Mouse (Mus musculus) CH12.LX (cell line): ENCODE results near the gene Hist1h4f. TPM values are rescaled to one million over a fixed set of nuclear protein-coding genes. Genes with fewer than 3 reads are reported as not detected.
"Not testable (repeated sequence)": the region's sequence is repeated elsewhere in the genome, so short reads cannot be mapped to it uniquely, and the experiment has no call there.

Experiments
- DNase-seq: peaks from one replicate; pipeline ENCODE4 v3.0.0-alpha.2; 2013; ENCODE audit errors: extremely low read depth
- H3K27ac ChIP-seq: 2 replicates; pipeline ENCODE4 v1.5.1; 2012; ENCODE audit warnings: low read depth, mild to moderate bottlenecking, control low read depth, moderate library complexity; ENCODE audit not compliant: insufficient read depth
- H3K27me3 ChIP-seq: replicated peaks from 2 replicates; pipeline ENCODE3; 2012; ENCODE audit warnings: inconsistent platforms
- H3K36me3 ChIP-seq, 2 experiments: replicated peaks in 1 of 2; 2 replicates each; pipeline versions ENCODE3 to v1.6.1; 2012; ENCODE audit warnings: inconsistent platforms in 1 of 2, low read length in 1 of 2, mild to moderate bottlenecking in 1 of 2, mixed read lengths in 1 of 2, moderate library complexity in 1 of 2; ENCODE audit not compliant: control insufficient read depth in 1 of 2, insufficient read depth in 1 of 2
- H3K4me1 ChIP-seq, 2 experiments: 2 replicates each; pipeline ENCODE4 v1.6.1; 2012; ENCODE audit warnings: inconsistent platforms in 1 of 2, moderate library complexity in 1 of 2; ENCODE audit not compliant: insufficient read depth in 2 of 2, control insufficient read depth in 1 of 2
- H3K4me2 ChIP-seq: 2 replicates; pipeline ENCODE4 v1.6.1; 2012; ENCODE audit warnings: low read depth, mild to moderate bottlenecking, control low read depth; ENCODE audit not compliant: poor library complexity, insufficient read depth, severe bottlenecking
- H3K4me3 ChIP-seq, 3 experiments: fragments of 150-350 bp in 1 of 3; sonication (generic) in 1 of 3; replicated peaks in 1 of 3; 2 replicates each; pipeline versions ENCODE3 to v1.5.1; 2011 to 2012; ENCODE audit warnings: low read depth in 2 of 3, low read length in 2 of 3, mild to moderate bottlenecking in 2 of 3, moderate library complexity in 2 of 3, control low read depth in 1 of 3, improper control_type of control experiment in 1 of 3, inconsistent platforms in 1 of 3, mixed read lengths in 1 of 3; ENCODE audit not compliant: poor library complexity in 1 of 3
- H3K79me2 ChIP-seq: replicated peaks from 2 replicates; pipeline ENCODE4 v1.6.1; 2012; ENCODE audit warnings: mild to moderate bottlenecking, moderate library complexity; ENCODE audit not compliant: control insufficient read depth, poor library complexity, insufficient read depth, severe bottlenecking; ENCODE audit errors: extremely low read depth
- H3K9ac ChIP-seq: 2 replicates; pipeline ENCODE4 v1.6.1; 2012; ENCODE audit warnings: low read depth, mild to moderate bottlenecking, control low read depth, moderate library complexity; ENCODE audit not compliant: insufficient read depth
- H3K9me3 ChIP-seq: replicated peaks from 2 replicates; pipeline ENCODE3; 2012; ENCODE audit warnings: low read length, inconsistent platforms, mixed read lengths
- BHLHE40 ChIP-seq: IDR thresholded peaks from 2 replicates; pipeline ENCODE4 v1.6.1; 2011; ENCODE audit warnings: mild to moderate bottlenecking, low read depth, low read length, improper control_type of control experiment
- CHD1 ChIP-seq: IDR thresholded peaks from 2 replicates; pipeline ENCODE4 v1.6.1; 2012; ENCODE audit warnings: low read depth, low read length, improper control_type of control experiment, inconsistent platforms
- CTCF ChIP-seq, 2 experiments: IDR thresholded peaks in 1 of 2; conservative IDR thresholded peaks in 1 of 2; 2 replicates each; pipeline ENCODE4 v1.5.1; 2011 to 2012; ENCODE audit warnings: low read depth in 2 of 2, low read length in 2 of 2, improper control_type of control experiment in 1 of 2, inconsistent platforms in 1 of 2, mild to moderate bottlenecking in 1 of 2, moderate library complexity in 1 of 2
- E2F4 ChIP-seq: IDR thresholded peaks from 2 replicates; pipeline ENCODE4 v1.6.1; 2011; ENCODE audit warnings: low read depth, low read length, improper control_type of control experiment; ENCODE audit not compliant: insufficient replicate concordance
- ELF1 ChIP-seq: IDR thresholded peaks from 2 replicates; pipeline ENCODE4 v1.6.1; 2014; ENCODE audit warnings: low read depth, mild to moderate bottlenecking, inconsistent platforms, low read length, improper control_type of control experiment
- HCFC1 ChIP-seq: IDR thresholded peaks from 2 replicates; pipeline ENCODE4 v1.6.1; 2012; ENCODE audit warnings: low read depth, mild to moderate bottlenecking, inconsistent platforms, low read length, improper control_type of control experiment
- IRF4 ChIP-seq: IDR thresholded peaks from 2 replicates; pipeline ENCODE4 v1.6.1; 2014; ENCODE audit warnings: low read depth, mild to moderate bottlenecking, inconsistent platforms, low read length, improper control_type of control experiment
- JUND ChIP-seq: conservative IDR thresholded peaks from 2 replicates; pipeline ENCODE4 v1.6.1; 2011; ENCODE audit warnings: low read depth, low read length, improper control_type of control experiment
- KAT2A ChIP-seq: IDR thresholded peaks from 2 replicates; pipeline ENCODE4 v1.6.1; 2012; ENCODE audit warnings: low read length, improper control_type of control experiment, inconsistent platforms; ENCODE audit not compliant: insufficient replicate concordance
- MAX ChIP-seq: IDR thresholded peaks from 2 replicates; pipeline ENCODE4 v1.6.1; 2011; ENCODE audit warnings: low read length, improper control_type of control experiment
- NELFE ChIP-seq: IDR thresholded peaks from 2 replicates; pipeline ENCODE4 v1.6.1; 2011; ENCODE audit warnings: low read depth, low read length, improper control_type of control experiment
- NRF1 ChIP-seq: IDR thresholded peaks from 2 replicates; pipeline ENCODE4 v1.6.1; 2014; ENCODE audit warnings: low read depth, mild to moderate bottlenecking, inconsistent platforms, low read length, improper control_type of control experiment, moderate library complexity
- POLR2A ChIP-seq: IDR thresholded peaks from 2 replicates; pipeline ENCODE4 v1.6.1; 2011; ENCODE audit warnings: low read depth, mild to moderate bottlenecking, improper control_type of control experiment, low read length
- POLR2AphosphoS2 ChIP-seq: IDR thresholded peaks from 2 replicates; pipeline ENCODE4 v1.6.1; 2011; ENCODE audit warnings: low read depth, low read length, improper control_type of control experiment
- RAD21 ChIP-seq: IDR thresholded peaks from 2 replicates; pipeline ENCODE4 v1.6.1; 2011; ENCODE audit warnings: low read depth, mild to moderate bottlenecking, low read length, improper control_type of control experiment, moderate library complexity
- RCOR1 ChIP-seq: conservative IDR thresholded peaks from 2 replicates; pipeline ENCODE4 v1.6.1; 2012; ENCODE audit warnings: low read depth, mild to moderate bottlenecking, inconsistent platforms, low read length, improper control_type of control experiment
- SIN3A ChIP-seq: IDR thresholded peaks from 2 replicates; pipeline ENCODE4 v1.6.1; 2012; ENCODE audit warnings: low read length, improper control_type of control experiment, inconsistent platforms
- SMC3 ChIP-seq: IDR thresholded peaks from 2 replicates; pipeline ENCODE4 v1.6.1; 2011; ENCODE audit warnings: low read depth, low read length, improper control_type of control experiment
- TBP ChIP-seq: conservative IDR thresholded peaks from 2 replicates; pipeline ENCODE4 v1.6.1; 2011; ENCODE audit warnings: low read depth, low read length, improper control_type of control experiment
- TCF12 ChIP-seq: IDR thresholded peaks from 2 replicates; pipeline ENCODE4 v1.6.1; 2014; ENCODE audit warnings: low read depth, mild to moderate bottlenecking, inconsistent platforms, low read length, improper control_type of control experiment
- UBTF ChIP-seq: IDR thresholded peaks from 2 replicates; pipeline ENCODE4 v1.6.1; 2012; ENCODE audit warnings: low read depth, mild to moderate bottlenecking, inconsistent platforms, low read length, improper control_type of control experiment, moderate library complexity
- ZC3H11A ChIP-seq: IDR thresholded peaks from 2 replicates; pipeline ENCODE4 v1.6.1; 2012; ENCODE audit warnings: low read depth, mild to moderate bottlenecking, inconsistent platforms, low read length, improper control_type of control experiment
- ZMIZ1 ChIP-seq: IDR thresholded peaks from 2 replicates; pipeline ENCODE4 v1.6.1; 2012; ENCODE audit warnings: low read depth, mild to moderate bottlenecking, inconsistent platforms, low read length, improper control_type of control experiment
- dilution Hi-C: fragments of 300-500 bp; cut with MboI; formaldehyde crosslinking; loops from 2 replicates; pipeline ENCODE4 v1.14.3; 2020; ENCODE audit warnings: low sequenced_read_pairs; ENCODE audit not compliant: extremely low pct_unique_long_range_greater_than_20kb, extremely low pct_ligation_motif_present
- in situ Hi-C: fragments of 300-500 bp; cut with MboI; formaldehyde crosslinking; loops from 3 replicates; pipeline ENCODE4 v1.14.3; 2019; ENCODE audit warnings: low sequenced_read_pairs, low pct_ligation_motif_present, low pct_unique_long_range_greater_than_20kb, mixed read lengths
- polyA plus RNA-seq: library from polyadenylated mRNA; unstranded; fragments of >175 nt; gene quantifications from 2 replicates; pipeline ENCODE4 v1.2.1, GENCODE M21; 2012; ENCODE audit warnings: low read depth; ENCODE audit not compliant: insufficient read length
- total RNA-seq, 2 experiments: library from RNA; depleted of rRNA; stranded (reverse); fragments of 300-350 nt in 1 of 2; fragments of >200 nt in 1 of 2; gene quantifications; 2 replicates each; pipeline ENCODE4 v1.2.3; 2012 to 2014

The Hist1h4f gene
- total RNA-seq (2012; rRNA removed) (4,390 and 4,902 TPM in 2 replicates), total RNA-seq (2014; rRNA removed) (17.8 and 27.1 TPM in 2 replicates), polyA plus RNA-seq (4.0 and 9.0 TPM in 2 replicates)

DNA sequence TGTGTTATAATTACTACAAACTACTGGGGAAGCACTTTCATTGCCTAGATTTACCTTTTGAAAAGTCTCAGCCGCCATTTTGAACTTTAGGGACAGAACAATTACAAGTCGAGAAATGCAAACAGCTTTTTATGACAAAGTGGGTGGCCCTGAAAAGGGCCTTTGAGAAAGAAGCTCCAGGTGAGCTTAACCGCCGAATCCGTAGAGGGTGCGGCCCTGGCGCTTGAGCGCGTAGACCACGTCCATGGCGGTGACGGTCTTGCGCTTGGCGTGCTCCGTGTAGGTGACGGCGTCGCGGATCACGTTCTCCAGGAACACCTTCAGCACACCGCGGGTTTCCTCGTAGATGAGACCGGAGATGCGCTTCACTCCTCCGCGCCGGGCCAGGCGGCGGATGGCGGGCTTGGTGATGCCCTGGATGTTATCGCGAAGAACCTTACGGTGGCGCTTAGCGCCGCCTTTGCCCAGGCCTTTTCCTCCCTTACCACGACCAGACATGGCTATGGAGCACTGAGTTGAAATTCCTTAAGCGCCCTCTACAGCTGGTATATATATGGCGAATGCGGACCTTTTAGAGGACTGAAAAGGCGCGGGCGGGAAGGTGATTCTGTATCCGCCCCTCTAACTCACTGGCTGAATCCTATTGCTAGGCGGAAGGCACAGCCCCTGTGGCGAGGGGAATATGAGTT, at the start of gene Hist1h4f:
TSS of gene Hist1h4f (minus strand) at position 503 of the 689 bp plus-strand sequence.
- H3K27me3 ChIP-seq, H3K9me3 ChIP-seq, H3K36me3 ChIP-seq, H3K79me2 ChIP-seq, dilution Hi-C loops: not testable (repeated sequence)
- H3K4me1 ChIP-seq, result peaks cover 4 to 21% of the 10 kb centered on the region in 2 experiments; a peak in 3 of 4 replicates
- peak within 1 kb of the TSS; percentile 29 to 55 (median 30) for H3K4me3 ChIP-seq
- in situ Hi-C loops, result loop anchor here (25.0 kb wide), 1 partner anchor 1814 kb away; the partner anchor contains the start of gene Hist1h4j
- peak; percentile 95 for DNase-seq
- H3K27ac ChIP-seq, result peak within 1 kb of the TSS; percentile 98
- peak within 1 kb of the TSS; percentile 84 for H3K4me2 ChIP-seq
- H3K9ac ChIP-seq, result peak within 1 kb of the TSS; percentile 91
- TF ChIP-seq TBP (peak; percentile 98), RCOR1 (peak; percentile 98), UBTF (peak; percentile 94), MAX (peak; percentile 56; the same call in 1 of the 2 replicates), CTCF (conservative IDR thresholded peaks at IDR 0.05 in 1 of 2, IDR thresholded peaks at IDR 0.05 in 1 of 2; ENCODE audit: low read depth in 2 of 2, low read length in 2 of 2) (peak in 1 of 2 experiments; percentile 42; a peak in 2 of 4 replicates), NELFE (peak; percentile 100), BHLHE40 (peak; percentile 43), CHD1 (peak; percentile 61), POLR2A (peak; percentile 99), TCF12 (peak; percentile 91), SIN3A (peak; percentile 56), POLR2AphosphoS2 (peak; percentile 99), ELF1 (peak; percentile 69; the same call in 1 of the 2 replicates), HCFC1 (peak; percentile 83), E2F4 (peak; percentile 100), IRF4 (0 out of 2 replicates have a peak, but pooled peaks have one; percentile 39), ZMIZ1 (peak; percentile 99), NRF1 (peak; percentile 33; the same call in 1 of the 2 replicates), KAT2A (peak; percentile 68; the same call in 1 of the 2 replicates)

GRCm38 (mm10) chr13:23597957-23598356, 46.5 kb upstream of the Hist1h4f start:
- DNase-seq, result peak; percentile 84
- H3K9me3 ChIP-seq, result no peaks in the 10 kb centered on the region
- H3K27ac ChIP-seq, result no peak overlapping the region
- H3K36me3 ChIP-seq, result no peaks in the 10 kb centered on the region
- no peak overlapping the region for H3K4me3 ChIP-seq
- H3K9ac ChIP-seq, result no peak overlapping the region
- H3K4me1 ChIP-seq, result peaks cover 2 to 17% of the 10 kb centered on the region in 2 experiments; a peak in 3 of 4 replicates
- TF ChIP-seq SIN3A (0 out of 2 replicates have a peak, but pooled peaks have one; percentile 34), RAD21 (peak; percentile 93), SMC3 (peak; percentile 63), ZC3H11A (peak; percentile 24; the same call in 1 of the 2 replicates), TCF12 (no peak), CHD1 (no peak), JUND (0 out of 2 replicates have a peak, but pooled peaks have one; percentile 29), IRF4 (peak; percentile 78), KAT2A (no peak), TBP (no peak), ELF1 (no peak), CTCF (conservative IDR thresholded peaks at IDR 0.05 in 1 of 2, IDR thresholded peaks at IDR 0.05 in 1 of 2; ENCODE audit: low read depth in 2 of 2, low read length in 2 of 2) (peak; percentile 81 to 89)
- dilution Hi-C loops (no loop called here), in situ Hi-C loops (no loop called here)
- H3K4me2 ChIP-seq, result no peak overlapping the region
- H3K27me3 ChIP-seq, result no peaks in the 10 kb centered on the region
- H3K79me2 ChIP-seq, result no peaks in the 10 kb centered on the region
